Mouse (Mus musculus) heart, postnatal 0 days (tissue): ENCODE results near the gene Mast4. TPM values are rescaled to one million over a fixed set of nuclear protein-coding genes. Genes with fewer than 3 reads are reported as not detected.

Source experiments
- ATAC-seq: fragments of 200-750 bp; cut with Nextera tagmentation; 2 replicates; pipeline ENCODE4 v1.8.0; 2017; ENCODE audit warnings: low read depth, moderate number of reproducible peaks, moderate library complexity; ENCODE audit not compliant: insufficient read depth
- DNase-seq: peaks from one replicate; pipeline ENCODE4 v3.0.0-alpha.2; 2016; ENCODE audit warnings: low spot score
- H3K27ac ChIP-seq: fragments of 300-500 bp; sonication (generic); 2 replicates; pipeline ENCODE4 v1.5.1; 2014; ENCODE audit warnings: low read depth, mild to moderate bottlenecking
- H3K27me3 ChIP-seq: fragments of 300-500 bp; sonication (generic); 2 replicates; pipeline ENCODE4 v1.6.1; 2014; ENCODE audit warnings: low read length, mixed read lengths; ENCODE audit not compliant: control insufficient read depth, insufficient read depth
- H3K36me3 ChIP-seq: fragments of 300-500 bp; sonication (generic); replicated peaks from 2 replicates; pipeline ENCODE4 v1.6.1; 2014; ENCODE audit warnings: low read length, mixed read lengths; ENCODE audit not compliant: control insufficient read depth, insufficient read depth
- H3K4me1 ChIP-seq: fragments of 300-500 bp; sonication (generic); 2 replicates; pipeline ENCODE4 v1.6.1; 2014; ENCODE audit warnings: antibody characterized with exemption; ENCODE audit not compliant: control insufficient read depth, insufficient read depth
- H3K4me2 ChIP-seq: fragments of 300-500 bp; sonication (generic); 2 replicates; pipeline ENCODE4 v1.6.1; 2014; ENCODE audit warnings: low read depth, mild to moderate bottlenecking, low read length, moderate library complexity
- H3K4me3 ChIP-seq: fragments of 300-500 bp; sonication (generic); 2 replicates; pipeline ENCODE4 v1.5.1; 2014; ENCODE audit warnings: low read depth, low read length
- H3K9ac ChIP-seq: fragments of 300-500 bp; sonication (generic); replicated peaks from 2 replicates; pipeline ENCODE4 v1.6.1; 2014; ENCODE audit warnings: low read depth, low read length, mixed read lengths
- H3K9me3 ChIP-seq: fragments of 300-500 bp; sonication (generic); replicated peaks from 2 replicates; pipeline ENCODE4 v1.6.1; 2016; ENCODE audit warnings: low read length; ENCODE audit not compliant: control insufficient read depth
- CTCF ChIP-seq: IDR thresholded peaks from 2 replicates; pipeline ENCODE4 v1.5.1; 2016; ENCODE audit warnings: antibody characterized with exemption, control low read depth, low read depth
- EP300 ChIP-seq: IDR thresholded peaks from 2 replicates; pipeline ENCODE4 v1.6.1; 2016; ENCODE audit warnings: antibody characterized with exemption, low read depth
- WGBS: fragments of 180-500 bp; shearing (Covaris S2); extraction: QIAGEN DNeasy Blood & Tissue Kit; methylation state at CpG from one replicate; pipeline ENCODE4 v1.1.7; 2014; 5-methylcytosine and 5-hydroxymethylcytosine counted together
- polyA plus RNA-seq: library from polyadenylated mRNA; unstranded; fragments of >200 nt; fragmentation: Nextera tagmentation; extraction: Ambion mirVana; gene quantifications from 2 replicates; pipeline ENCODE4 v1.2.1, GENCODE M21; 2015
- total RNA-seq: library from RNA; depleted of rRNA; stranded (reverse); fragments of >200 nt; gene quantifications from 2 replicates; pipeline ENCODE4 v1.2.3, GENCODE M21; 2014; ENCODE audit warnings: low replicate concordance

The Mast4 gene
- total and polyA plus RNA-seq, 2 experiments from 2014 or later, result 26.7 to 35.5 TPM

DNA sequence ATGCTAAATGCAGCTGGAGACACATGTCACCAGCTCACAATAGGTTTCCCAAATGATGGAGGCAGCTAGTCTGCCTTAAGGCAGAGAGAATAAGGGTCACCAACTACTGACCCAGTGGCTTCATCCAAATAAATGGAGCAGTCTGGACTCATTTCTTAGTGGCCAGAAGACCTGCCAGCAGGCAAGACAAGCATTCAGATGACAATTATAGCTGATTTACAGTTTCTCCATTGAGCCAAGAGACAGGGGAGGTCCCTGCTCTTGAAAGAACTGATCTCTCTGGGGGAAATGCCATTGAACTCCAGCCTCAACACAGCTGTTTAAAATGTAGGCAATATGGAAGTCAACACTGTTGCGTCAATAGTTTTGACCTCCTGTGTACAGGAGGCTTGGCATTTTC, 332.5 kb downstream of the Mast4 start:
- DNase-seq, result no peak
- no peaks in the 10 kb centered on the region for H3K9me3 ChIP-seq
- TF ChIP-seq EP300, result no peak
- no peak for TF ChIP-seq CTCF

DNA sequence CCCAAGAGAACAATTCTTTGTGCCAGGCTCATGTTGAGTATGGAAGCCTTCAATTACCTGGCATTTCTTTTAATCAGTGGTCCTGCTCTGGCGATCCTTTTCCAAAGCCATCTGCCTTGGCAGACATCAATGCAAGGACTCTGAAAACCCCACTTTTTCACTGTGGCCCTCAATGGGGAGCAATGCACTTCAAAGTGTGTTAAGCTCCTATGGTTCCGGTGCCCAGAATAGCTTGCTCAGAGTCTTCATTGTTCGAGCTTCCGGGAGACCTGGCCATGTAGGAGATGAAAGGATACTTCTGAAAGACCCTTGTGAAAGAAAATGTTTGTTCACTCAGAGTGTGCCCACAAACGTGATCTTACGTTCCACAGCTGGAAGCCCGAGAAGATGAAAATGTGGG, 333.4 kb downstream of the Mast4 start:
- Histone ChIP-seq H3K27ac (no peak overlapping the region), H3K9ac (no peak overlapping the region), H3K36me3 (no peaks in the 10 kb centered on the region), H3K27me3 (no peaks in the 10 kb centered on the region), H3K4me2 (no peak overlapping the region), H3K9me3 (no peaks in the 10 kb centered on the region), H3K4me1 (no peaks in the 10 kb centered on the region), H3K4me3 (no peak overlapping the region)
- ATAC-seq, result no peak
- 62% methylated on average over 7 of the region's 7 CpGs for WGBS
- TF ChIP-seq CTCF (no peak), EP300 (no peak)
- no peak for DNase-seq

More for the DNA sequence above, 332.5 kb downstream of the Mast4 start:
- Histone ChIP-seq H3K9ac (no peak overlapping the region), H3K36me3 (no peaks in the 10 kb centered on the region), H3K4me1 (no peaks in the 10 kb centered on the region), H3K4me3 (no peak overlapping the region), H3K27ac (no peak overlapping the region), H3K4me2 (no peak overlapping the region), H3K27me3 (no peaks in the 10 kb centered on the region)
- 82% methylated on average over 1 of the region's 1 CpGs for WGBS
- no peak for ATAC-seq

DNA sequence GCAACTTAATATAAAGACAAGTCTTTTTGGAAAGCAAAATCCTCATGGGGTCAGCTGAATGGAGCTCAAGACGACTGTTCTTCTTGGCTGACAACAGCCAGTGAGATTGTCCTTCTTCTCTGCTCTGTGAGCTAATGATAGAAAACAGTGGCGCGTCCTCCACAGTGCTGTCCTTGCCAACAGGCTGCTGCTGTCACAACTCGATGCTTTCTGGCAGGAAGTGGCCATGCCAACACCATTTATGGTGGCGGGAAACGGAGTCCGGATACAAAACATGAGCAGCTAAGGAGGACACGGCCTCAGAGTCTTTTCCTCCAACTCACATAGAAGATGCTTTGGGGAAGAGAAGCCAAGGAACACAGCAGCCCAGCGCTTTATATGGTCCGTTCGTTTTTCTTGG, 340.2 kb downstream of the Mast4 start:
- Histone ChIP-seq H3K4me3 (no peak overlapping the region), H3K9ac (no peak overlapping the region), H3K27ac (peak overlapping the region; percentile 48; the same call in 1 of the 2 replicates), H3K36me3 (no peaks in the 10 kb centered on the region), H3K27me3 (no peaks in the 10 kb centered on the region), H3K4me1 (no peaks in the 10 kb centered on the region), H3K9me3 (no peaks in the 10 kb centered on the region), H3K4me2 (no peak overlapping the region)
- 45% methylated on average over 11 of the region's 11 CpGs for WGBS
- TF ChIP-seq CTCF (no peak), EP300 (no peak)
- ATAC-seq (peak; percentile 47; the same call in 1 of the 2 replicates), DNase-seq (peak; percentile 27)

DNA sequence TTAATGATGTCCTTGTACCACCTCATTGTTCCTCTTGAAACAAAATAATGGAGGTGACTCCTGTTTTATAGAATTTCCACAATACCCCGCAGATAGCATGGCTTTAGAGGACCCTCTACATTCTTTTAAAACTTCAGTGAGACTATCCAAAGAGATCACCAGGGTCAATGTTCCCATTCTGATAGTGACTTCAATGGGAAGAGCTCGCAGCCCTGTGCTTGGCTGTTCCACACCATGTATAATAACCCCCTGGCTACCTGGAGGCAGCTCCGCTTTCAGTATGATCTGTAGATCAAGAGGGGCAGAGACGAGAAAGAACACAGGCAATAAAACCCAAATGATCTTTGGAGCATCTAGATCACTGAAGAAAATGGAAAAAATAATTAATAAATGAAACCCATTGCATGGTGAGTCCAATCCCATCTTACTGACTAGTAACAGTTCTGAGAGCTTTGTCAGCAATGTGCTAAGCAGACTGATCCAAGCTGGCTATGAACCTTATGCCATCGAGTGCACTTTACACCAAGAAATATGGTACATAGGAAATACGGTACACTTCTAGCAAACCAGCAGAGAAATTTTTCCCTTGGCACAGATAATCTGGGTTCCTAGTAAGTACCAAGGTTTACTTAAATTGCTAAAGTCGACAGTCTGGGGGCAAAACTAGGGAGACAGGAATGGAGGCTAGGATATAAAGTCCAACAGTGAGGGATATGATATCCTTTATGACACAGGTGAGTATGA, 341.4 kb downstream of the Mast4 start:
- Histone ChIP-seq H3K9me3 (no peaks in the 10 kb centered on the region), H3K27ac (no peak overlapping the region), H3K36me3 (no peaks in the 10 kb centered on the region), H3K9ac (no peak overlapping the region), H3K4me2 (no peak overlapping the region), H3K4me3 (no peak overlapping the region), H3K27me3 (no peaks in the 10 kb centered on the region), H3K4me1 (no peaks in the 10 kb centered on the region)
- no peak for ATAC-seq
- WGBS, result 84% methylated on average over 7 of the region's 7 CpGs
- TF ChIP-seq CTCF (no peak), EP300 (no peak)
- no peak for DNase-seq

DNA sequence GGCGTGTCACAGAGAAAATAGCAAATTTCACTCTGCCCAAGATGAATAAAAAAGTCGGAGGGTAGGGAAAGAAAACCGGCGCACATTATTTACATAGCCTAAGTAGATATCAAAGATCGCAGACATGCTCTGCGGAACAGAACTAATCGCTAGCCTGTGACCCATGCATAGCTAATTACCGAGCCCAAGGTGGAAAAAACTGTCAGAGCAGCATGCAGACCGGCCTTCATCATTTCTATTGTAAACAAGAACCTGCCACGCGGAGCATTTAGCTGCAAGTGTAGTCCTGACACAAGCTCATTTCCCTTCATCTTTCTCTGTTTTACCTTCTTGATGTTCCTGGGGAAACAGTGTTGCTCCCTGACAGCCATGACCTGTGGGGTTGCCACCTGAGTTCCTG, 342.4 kb downstream of the Mast4 start:
- TF ChIP-seq CTCF (no peak), EP300 (no peak)
- Histone ChIP-seq H3K4me2 (no peak overlapping the region), H3K4me3 (no peak overlapping the region), H3K9me3 (no peaks in the 10 kb centered on the region), H3K27ac (no peak overlapping the region), H3K27me3 (no peaks in the 10 kb centered on the region), H3K9ac (no peak overlapping the region), H3K36me3 (no peaks in the 10 kb centered on the region), H3K4me1 (no peaks in the 10 kb centered on the region)
- ATAC-seq, result no peak
- no peak for DNase-seq
- 87% methylated on average over 11 of the region's 11 CpGs for WGBS

DNA sequence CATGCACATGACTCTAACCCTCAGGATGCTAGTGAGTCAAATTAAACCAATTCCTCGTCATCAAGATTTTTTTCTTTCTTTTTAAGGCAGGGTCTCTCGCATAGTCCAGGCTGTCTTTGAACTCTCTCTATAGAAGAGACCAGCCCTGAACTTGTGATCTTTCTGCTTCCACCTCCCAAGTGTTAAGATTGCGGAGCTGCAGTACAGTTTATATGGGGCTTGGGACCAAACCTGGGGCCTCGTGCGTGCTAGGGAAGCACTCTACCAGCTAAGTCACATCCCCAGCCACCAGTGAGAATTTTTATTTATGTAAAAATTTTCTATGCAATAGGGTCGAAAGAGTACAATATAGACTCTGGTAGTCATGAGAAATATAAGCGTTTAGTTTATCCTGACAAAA, 343.1 kb downstream of the Mast4 start:
- Histone ChIP-seq H3K36me3 (no peaks in the 10 kb centered on the region), H3K9ac (no peak overlapping the region), H3K27me3 (no peaks in the 10 kb centered on the region), H3K9me3 (no peaks in the 10 kb centered on the region), H3K4me2 (no peak overlapping the region), H3K27ac (no peak overlapping the region), H3K4me3 (no peak overlapping the region), H3K4me1 (no peaks in the 10 kb centered on the region)
- DNase-seq, result no peak
- TF ChIP-seq CTCF (no peak), EP300 (no peak)
- no peak for ATAC-seq
- 90% methylated on average over 7 of the region's 7 CpGs for WGBS
